Mouse (Mus musculus): ENCODE measurements around the gene Tbc1d1.

Gene Tbc1d1

DNA sequence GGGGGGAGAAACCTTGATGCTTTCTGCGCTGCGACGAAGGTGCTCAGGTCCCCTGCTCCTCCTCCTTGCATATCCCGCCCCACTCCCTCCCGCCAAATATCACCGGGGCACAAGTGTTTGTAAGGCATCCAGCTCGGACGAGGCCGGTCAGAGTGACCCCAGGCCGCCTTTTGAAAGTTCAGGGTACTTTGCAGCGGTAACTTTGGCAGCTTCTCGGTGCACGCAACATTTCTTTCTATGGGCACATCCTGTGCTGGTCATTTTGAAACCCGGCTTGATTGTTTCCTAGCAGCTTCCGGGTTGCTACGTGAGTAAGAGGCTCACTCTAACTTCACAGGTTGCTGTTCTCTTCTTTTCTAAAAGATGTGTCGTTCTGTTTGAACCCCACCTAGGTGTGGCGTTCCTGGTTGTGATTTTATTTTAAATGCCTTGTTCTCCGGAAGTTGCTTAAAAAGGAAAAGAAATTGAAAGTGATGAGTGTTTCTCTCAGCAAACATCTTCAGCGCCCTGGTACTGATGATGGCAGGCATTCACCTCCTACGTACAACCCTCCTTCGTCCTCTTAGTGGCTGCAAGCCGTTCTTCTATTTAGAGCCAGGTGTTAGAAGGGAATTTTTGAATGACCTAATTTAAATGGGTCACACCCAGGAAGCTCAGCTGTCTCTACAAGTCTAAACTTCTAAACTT lies 4.7 kb downstream of the Tbc1d1 start:
- in situ Hi-C loops (cut with MboI, MseI): no loop called here

DNA sequence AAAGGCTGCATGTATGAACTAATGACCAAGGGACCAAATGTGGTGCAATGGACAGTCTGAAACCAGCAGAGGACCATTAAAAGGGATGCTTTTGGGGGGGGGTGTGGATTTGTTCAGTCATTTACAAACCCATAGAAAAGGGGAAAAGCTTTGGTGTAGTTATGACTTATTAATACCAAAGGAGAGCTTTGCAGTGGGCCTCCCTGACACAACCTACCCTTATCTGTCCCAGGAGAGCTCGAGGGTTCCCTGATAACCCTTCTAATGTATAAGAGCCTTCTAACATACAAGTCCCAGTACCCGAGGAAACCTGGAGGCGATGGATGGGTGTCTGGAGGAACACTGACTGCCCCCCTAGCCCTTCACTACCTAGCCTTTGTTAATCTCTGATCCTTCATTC lies 5.8 kb downstream of the Tbc1d1 start:
- in situ Hi-C loops (cut with MboI, MseI): no loop called here

DNA sequence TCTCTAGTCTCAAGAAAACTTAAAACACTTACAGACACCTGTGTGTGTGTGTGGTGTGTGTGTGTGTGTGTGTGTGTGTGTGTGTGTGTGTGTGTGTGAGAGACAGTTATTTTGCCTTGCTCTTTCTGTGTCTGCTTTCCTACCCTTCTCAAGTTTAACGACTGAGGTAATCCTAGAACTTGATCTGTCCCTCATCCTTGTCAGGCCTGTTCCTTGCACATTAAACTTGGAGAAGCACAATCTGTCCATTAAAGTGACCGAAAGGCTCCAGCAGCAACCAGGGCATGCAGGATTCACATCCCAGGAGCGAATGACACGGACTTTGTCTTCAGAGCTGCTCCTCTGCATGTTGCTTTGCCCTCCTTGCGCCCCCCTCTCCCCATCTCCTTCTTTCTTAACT lies 6.5 kb downstream of the Tbc1d1 start:
- in situ Hi-C loops (cut with MboI, MseI): no loop called here

DNA sequence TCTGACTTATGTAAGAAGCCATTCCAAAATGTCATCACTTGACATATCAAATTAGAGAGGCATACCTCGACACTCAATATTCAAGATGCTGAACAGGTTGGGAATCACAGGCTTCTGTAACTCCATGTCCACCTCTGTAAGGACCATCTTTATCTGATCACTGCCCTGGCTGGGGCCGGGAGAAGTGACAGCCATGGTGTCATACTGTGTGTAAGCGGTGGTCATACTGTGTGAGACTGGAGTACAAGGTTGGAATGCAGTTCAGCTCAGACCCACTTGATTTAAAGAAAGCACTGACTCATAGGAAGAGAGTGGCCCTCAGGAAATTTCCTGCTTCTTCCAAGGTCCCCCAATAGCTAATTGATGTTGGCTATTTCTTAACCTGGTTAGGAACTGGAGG lies 8.3 kb downstream of the Tbc1d1 start:
- in situ Hi-C loops (cut with MboI, MseI): no loop called here

DNA sequence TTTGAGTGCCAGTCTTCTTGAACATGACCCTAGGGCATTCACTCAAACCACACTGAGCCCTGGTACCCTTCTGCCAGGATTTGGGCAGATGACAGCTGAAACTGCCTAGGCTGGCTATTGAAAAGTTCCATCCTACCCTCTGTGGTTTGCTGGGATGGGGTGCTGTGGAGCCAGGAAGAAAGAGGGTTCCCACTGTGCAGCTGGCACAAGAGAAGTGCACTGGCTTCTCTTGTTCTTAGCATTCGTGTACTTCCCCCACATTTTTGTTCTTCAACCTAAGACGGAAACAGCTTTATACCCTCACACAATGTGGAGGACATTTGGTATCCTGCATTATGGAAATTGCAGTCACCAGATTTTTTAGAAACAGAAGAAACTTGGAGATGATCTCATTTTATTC lies 9.7 kb downstream of the Tbc1d1 start:
- in situ Hi-C loops (cut with MboI, MseI): no loop called here

DNA sequence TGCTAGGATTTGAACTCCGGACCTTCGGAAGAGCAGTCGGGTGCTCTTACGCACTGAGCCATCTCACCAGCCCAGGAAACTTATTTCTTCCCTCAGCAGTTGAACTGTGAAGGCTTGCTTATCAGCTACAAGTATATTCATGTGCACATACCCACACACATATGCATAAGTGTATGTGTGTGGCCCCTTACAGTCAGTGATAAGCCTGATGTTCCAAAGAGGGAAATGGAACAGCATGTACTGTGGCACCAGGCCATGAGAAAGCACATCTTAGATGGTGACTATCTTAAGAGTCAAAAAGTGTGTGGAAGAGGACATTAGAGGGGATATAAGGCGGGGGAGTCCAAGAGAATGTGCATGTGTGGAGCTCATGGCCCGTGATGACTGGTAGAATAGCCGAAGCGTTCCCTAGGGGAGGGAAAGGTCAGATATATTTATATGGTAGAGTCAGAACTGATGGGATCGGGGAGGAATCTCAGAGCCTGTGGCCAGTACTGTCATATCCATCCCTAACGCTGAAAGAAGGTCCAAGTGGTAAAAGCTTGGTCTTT lies 13.0 kb downstream of the Tbc1d1 start:
- in situ Hi-C loops (cut with MboI, MseI): no loop called here

DNA sequence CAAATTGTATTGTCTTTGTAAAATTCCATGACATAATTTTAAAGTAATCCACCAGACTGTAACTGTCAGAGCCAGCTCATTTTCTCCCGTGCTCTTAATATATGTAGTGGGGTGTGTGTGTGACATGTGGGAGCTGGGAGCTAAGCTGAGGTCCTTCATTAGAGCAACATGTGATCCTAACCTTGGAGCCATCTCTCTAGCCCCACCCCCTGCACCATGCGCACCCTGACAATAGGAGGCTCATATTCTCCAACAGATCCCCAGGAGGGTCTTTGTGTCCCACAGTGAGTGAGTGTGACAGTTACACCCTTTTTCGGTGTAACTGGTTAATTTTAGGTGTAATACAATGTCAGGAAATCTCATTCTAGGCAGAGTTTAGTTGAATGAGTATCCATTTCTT lies 16.8 kb downstream of the Tbc1d1 start:
- in situ Hi-C loops (cut with MboI, MseI): no loop called here

DNA sequence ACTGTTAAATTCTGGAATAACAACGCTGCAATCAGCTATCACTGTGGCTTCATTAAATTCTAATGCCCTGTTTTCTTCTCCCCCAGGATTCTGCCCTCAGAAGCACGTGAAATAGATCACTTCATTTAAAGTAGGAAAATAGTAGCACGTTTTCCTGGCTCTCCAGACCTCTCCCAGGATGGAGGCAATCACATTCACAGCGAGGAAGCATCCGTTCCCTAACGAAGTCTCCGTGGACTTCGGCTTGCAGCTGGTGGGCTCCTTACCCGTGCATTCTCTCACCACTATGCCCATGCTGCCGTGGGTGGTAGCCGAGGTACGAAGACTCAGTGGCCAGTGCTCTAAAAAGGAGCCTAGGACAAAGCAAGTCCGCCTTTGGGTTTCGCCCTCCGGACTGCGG lies 17.2 kb downstream of the Tbc1d1 start:
- in situ Hi-C loops (cut with MboI, MseI): no loop called here

DNA sequence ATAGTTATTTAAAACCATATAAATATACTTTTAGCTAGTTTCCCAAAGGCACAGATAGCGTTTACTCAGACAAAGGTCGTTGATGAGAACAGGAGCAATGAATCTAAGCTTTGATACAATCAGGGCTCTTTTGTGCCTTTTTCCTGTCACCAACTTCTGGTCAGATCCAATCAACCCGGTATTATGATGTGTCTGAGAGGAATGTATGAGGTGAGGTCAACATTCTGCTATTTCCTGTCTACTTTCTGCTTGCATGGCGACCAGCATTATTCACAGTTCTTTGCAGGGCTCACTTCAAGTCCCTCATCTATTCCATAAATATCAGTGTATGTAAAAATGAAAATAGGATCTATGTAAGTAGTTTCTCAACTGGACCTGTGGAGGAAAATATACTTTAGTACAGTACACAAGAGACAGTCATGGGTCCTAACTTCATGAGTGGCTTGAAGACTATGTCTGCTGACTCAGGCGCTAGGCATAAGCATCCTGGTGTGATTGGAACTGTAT lies 18.4 kb downstream of the Tbc1d1 start:
- in situ Hi-C loops (cut with MboI, MseI): no loop called here

DNA sequence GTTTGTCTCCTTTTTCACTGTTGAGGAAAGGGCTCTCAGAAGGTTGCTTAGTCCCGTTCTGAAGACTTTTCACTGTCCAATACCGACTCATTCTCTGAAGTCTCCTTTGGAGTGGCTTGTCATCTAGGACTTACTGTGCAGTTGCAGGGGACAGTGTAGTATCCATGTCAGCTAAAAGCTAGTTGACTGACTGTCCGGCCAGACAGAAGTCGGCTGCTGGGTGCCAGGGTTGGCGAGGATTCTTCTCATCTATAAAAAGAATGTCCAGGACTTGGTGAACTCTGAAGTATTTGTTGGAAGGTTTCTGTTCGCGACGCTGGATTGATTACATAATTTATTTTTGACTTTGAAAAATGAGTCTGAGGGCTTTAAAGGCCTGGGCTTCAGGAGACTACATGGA lies 24.4 kb downstream of the Tbc1d1 start:
- in situ Hi-C loops (cut with MboI, MseI): no loop called here

DNA sequence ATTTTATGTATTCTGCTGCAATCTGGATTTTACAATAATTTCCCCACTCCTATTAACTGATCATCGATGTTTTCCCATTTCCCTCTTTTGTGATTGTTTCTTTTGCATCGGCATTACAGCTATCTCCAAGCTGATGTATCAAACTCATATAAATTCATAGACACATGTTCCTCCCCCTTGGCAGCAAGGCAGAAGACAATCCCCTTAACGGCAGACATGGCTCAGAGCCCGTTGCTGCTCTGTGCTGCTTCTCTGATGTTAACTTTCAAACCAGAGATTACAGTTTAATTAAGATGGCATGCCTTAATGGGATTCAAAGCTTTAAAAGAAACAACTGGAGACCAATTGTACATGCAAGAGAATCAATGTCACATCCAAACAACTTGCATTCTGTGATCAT lies 27.6 kb downstream of the Tbc1d1 start:
- in situ Hi-C loops (cut with MboI, MseI): no loop called here

DNA sequence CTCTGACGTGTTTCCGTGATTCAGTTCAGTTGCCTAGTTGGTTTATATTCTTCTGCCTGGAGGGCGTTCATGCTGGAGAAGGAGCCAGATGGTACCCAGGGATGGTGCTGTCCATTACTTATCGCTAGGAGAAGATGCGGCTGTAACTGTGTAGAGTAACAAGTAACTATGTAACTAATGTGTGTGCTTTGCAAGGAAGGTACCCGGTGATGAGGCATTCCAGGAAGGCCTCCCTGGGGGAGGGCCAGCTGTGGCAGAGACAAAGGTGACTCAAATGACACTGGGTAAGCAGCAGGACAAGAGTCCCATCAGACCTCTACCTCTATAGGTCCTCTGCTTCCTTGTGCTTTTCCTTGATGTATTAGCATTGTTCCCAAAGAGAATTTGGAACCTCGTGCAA lies 29.2 kb downstream of the Tbc1d1 start:
- in situ Hi-C loops (cut with MboI, MseI): no loop called here

DNA sequence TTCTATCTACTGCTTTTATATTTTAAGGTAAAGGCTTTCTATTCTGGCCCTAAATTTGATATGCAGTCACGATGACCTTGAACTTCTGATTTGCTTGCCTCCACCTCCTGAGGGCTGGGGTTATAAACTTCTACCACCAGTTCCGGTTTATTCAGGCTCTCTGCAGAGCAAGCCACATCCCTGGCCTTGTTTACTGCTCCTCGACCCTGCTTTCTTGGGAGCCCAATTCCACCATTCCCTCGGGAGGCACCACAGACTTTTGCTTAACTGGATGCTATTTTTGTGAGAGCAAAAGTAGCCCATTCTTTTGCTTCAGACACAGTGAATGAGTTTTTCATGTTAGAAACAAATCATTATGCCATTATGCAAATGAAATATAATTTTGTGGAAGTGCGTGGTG lies 30.5 kb downstream of the Tbc1d1 start:
- in situ Hi-C loops (cut with MboI, MseI): no loop called here

DNA sequence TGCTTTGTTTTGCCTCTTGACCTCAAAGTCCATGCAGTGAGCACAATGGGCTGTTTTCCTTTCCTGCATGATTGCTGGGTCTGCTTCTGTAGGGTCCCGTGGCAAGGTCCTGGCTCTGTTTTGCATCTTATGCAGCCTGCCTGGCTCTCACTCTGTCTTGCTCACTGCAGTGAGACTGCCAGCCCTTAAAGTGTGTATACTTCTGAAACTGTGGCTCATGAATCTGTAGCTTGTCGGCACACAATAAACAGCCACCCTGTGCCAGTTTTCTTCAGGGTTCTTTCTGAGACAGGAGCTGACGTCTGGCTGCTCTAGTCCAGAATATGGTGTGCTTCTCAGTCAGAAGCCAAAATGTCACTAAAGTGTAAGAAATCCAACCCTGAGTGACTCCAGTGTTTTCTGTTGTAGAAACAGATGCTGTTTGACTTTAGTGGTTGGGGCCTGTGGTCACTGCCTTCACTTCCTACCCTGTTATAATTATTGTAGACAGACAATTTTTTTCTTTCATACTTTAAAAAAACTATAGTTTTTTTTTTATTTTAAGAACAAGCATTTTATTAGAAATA lies 32.1 kb downstream of the Tbc1d1 start:
- in situ Hi-C loops (cut with MboI, MseI): no loop called here

DNA sequence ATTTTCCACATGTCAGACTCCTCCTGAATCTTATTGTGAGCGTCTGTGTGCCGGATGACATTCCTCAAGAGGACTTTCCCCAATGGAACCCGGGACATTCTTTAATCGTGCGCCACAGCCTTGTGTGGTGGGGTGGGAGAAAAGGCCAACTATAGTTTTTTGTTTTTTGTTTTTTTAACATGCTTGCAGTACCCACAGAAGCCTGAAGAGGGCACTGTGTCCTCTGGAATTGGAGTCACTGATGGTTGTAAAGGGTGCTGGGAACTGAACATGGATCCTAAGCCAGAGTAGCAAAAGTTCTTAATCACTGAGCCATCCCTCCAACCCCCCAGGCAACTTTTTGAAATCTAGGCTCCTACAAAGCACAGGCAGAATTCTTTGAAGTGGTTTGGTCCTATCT lies 34.8 kb downstream of the Tbc1d1 start:
- in situ Hi-C loops (cut with MboI, MseI): no loop called here

DNA sequence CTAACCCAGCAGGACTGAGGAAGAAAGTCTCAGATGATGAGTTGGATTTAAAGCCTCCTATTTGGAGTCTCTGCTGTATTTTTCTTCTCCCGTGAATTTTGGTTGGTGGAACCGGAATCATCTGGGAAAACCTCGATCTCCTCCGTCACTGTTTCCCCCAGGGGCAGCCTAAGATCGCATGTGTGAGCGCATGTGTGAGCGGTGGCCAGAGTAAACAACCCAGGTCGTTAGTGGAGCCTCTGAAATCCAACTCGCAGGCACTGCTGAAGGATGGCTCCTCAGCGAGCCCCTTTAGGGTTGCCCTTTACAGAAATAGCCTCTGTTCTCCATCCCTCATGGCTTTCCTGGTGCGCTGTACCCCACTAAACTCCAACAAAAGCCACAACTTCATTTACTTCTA lies 37.2 kb downstream of the Tbc1d1 start:
- in situ Hi-C loops (cut with MboI, MseI): no loop called here

DNA sequence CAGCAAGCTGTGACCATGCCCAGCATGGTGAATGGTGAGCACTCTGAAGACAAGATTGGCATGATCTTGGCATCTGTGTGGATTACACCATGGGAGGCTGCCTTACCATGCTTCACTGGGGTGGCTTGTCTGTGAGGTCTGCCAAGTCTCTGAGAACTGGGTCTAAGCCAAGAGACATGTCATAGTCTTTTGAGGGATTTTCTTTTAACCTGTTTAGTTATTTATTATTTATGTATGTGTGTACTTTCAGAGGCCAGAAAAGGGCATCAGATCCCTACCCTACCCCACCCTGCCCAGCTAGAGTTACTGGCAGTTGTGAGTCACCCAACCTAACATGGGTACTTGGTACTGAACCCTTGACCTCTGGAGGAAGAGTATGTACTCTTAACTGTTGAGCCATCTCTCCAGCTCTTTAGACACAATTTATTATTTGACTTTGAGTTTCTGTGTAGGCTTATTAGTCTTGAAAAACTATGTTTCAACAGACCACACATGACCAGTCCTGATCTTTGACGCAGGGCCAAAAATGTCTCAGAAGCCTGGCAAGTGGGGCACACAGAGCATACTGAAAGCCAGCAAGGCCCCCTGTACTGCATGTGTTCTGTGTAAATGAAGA lies 40.3 kb downstream of the Tbc1d1 start:
- in situ Hi-C loops (cut with MboI, MseI): loop anchor here (5.0 kb wide), 1 partner anchor 71 kb away; no protein-coding TSS in a partner anchor

DNA sequence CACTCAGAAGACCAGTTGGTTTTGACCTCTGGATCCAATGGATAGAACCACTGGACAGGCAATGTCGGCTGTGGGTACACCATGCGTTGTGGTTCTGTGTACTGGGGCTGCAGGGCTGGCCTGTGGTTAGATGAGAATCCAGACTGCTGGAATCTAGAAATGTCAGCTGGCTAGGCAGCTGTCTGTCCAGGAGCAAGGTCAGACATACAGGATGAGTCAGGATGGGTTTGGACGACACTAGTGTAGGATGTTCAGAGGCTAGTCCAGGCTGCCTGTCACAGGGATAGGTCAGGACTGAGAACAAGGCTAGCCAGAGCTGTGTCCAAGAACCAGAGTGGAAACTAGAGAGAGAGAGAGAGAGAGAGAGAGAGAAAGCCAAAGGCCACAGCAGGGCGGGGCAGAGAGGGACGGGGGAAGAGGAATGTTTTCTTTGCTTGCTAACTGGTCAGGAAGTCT lies 40.8 kb downstream of the Tbc1d1 start:
- in situ Hi-C loops (cut with MboI, MseI): loop anchor here (5.0 kb wide), 1 partner anchor 70 kb away; no protein-coding TSS in a partner anchor

DNA sequence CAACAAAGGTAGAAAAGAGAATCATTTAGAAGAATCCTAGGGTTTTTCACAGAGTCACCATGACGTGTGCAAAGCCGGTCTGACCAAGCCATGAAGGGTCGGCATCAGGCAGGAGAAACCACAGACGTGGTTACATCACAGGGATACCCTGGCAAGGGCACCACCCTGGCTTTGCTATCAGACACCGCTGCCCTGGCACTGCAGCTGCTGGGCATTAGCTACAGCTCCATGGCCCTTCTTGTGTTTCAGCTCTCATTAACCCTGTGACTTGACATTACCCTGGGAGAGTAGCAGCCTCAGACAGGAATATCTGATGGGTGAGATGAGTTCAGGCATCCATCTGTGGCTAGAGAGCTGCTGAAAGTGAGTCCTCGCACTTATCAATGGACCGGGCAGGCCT lies 42.5 kb downstream of the Tbc1d1 start:
- in situ Hi-C loops (cut with MboI, MseI): loop anchor here (5.0 kb wide), 1 partner anchor 69 kb away; no protein-coding TSS in a partner anchor

DNA sequence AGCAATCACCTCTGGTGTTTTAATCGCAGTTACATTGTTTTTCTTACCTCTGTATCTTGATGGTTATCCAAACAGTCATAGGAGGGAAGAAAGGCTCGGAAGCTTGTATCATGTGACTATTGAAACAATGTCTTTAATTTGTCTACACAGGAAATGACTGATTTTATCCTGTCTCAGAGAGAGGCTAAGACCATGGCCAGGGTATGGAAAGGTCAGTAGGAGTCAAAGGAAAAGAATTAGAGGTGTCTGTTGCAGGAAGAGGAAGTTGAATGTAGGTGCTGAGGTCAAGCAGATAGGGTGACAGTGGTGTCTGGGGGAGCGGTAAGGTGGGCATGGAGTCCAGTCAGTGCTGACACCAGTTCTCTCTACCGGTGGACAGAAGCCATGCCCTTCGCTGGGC lies 45.0 kb downstream of the Tbc1d1 start:
- in situ Hi-C loops (cut with MboI, MseI): no loop called here

DNA sequence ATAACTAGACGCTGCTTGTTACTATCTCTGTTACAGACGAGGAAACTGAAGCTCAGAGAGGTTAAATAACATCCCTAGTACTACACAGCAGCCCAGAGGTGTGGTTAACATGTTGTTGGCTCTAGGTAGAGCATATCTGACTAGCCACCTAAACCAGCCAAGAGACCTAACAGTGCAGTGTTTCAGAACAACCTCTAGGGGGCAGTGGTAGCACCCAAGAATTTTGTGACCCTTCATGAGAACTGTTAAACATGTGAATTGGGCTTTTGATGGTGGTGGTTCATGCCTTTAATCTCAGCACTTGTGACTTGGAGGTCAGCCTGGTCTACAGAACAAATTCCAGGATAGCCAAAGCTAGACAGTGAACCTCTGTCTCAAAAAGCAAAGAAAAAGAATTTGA lies 46.2 kb downstream of the Tbc1d1 start:
- in situ Hi-C loops (cut with MboI, MseI): no loop called here

DNA sequence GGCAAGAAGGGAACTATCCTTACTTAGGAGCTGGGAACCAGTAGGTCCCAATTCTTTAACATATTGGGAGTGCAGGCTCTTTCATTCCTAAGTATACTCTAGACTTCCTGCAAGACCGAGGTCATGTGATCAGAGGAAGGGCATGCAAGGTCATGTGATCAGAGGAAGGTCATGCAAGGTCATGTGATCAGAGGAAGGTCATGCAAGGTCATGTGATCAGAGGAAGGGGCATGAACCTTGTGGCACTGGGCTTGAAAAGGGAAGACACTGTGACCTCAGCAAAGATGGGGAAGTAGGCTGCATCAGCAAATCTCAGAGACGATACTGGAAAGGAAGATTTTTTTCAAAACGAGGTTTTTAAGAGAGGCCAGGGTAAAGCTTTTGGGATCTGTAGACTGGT lies 49.5 kb downstream of the Tbc1d1 start:
- in situ Hi-C loops (cut with MboI, MseI): no loop called here

DNA sequence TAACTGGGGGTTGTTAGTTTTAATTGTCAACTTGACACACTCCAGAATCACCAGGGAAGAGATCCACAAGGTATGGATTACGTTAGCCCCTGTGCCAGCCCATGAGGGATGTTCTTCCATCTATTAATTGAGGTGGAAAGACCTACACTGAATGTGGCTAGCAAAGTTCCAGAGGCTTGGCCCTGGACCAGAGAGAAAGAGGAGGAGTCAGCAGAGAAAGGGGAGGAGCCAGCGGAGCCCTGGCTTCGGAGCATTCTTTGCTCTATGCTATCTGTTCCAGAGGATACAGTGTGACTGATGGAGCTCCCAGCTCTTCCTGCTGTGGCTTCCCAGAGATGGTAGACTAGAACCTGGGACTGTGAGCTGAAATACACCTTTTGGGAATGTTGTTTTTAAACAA lies 50.3 kb downstream of the Tbc1d1 start:
- in situ Hi-C loops (cut with MboI, MseI): no loop called here

Measured in regulatory T cell (primary cell).